Mouse (Mus musculus) c-Kit-negative CD71-positive TER-119-positive erythroid progenitor cells, embryonic 14.5 days (primary cell): ENCODE measurements around the gene Cyp3a13.
"Not testable (repeated sequence)": the region's sequence is repeated elsewhere in the genome, so short reads cannot be mapped to it uniquely, and the experiment has no call there.

ENCODE experiments used
- DNase-seq: peaks from one replicate; pipeline ENCODE4 v3.0.0-alpha.2; 2013; ENCODE audit warnings: low read depth, low spot score

Cyp3a13 gene

DNA sequence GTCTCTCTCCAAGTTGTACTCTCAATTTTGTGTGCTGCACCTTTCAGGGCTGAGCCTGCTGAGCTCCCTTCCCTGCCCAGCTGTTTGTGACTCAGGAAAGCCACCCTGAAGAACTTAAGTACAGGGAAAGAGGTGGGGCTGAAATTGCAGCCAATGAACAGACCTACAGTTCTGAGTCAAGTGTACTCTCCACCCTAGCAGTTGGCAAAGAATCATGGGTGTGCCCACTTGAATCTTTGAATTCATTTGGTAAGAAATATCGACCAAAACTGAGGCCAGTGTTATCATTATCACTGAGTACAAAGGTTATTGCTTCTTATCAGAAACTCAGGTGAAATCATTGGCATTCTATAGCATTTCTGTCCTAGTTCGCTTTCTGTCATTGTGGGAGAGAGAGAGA lies at the start of gene Cyp3a13:
TSS of gene Cyp3a13 (minus strand) at position 88 of the 400 bp plus-strand sequence.
- DNase-seq = no peak

DNA sequence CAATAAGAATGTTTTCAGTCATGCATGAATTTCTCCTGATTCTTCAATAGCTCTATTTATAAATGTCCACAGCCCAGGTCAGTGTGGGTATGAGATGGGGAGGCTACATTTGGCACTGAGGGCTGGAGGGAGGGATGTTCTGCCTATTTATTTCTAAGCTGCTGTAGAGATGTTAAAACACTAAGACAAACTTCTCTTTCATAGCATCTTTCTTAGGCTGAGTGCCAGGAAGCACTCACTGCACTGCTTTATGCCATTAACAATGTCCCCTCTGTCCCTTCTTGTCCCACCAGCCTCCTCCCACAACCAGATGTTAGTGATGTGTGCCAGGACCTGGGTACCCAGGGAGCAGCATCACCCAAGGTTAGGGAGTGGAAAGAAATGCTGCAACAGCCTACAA lies 45.1 kb upstream of the Cyp3a13 start:
- DNase-seq = no peak

DNA sequence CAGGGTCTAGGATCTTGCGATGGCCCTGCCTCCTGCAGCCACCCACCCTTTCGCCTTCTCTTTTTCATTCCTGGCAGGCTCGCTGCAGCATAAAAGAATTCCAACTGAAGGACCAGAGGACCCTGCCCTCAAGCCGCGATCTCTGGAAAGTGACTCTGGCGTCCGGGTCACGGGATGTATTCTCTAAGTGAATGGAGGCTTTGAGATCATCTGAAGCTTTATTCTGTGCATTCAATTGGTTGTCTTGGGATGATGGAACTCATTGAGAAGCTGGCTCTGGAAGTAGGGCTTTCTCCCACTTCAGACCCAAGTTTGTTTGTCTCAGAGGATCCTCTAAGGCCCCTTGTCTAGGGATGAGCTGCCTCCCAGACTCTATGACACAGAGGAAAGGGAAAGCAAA lies 41.5 kb upstream of the Cyp3a13 start, which contains the start of gene Gjc3:
TSS of gene Gjc3 (minus strand) at position 154 of the 400 bp plus-strand sequence.
- no peak for DNase-seq

DNA sequence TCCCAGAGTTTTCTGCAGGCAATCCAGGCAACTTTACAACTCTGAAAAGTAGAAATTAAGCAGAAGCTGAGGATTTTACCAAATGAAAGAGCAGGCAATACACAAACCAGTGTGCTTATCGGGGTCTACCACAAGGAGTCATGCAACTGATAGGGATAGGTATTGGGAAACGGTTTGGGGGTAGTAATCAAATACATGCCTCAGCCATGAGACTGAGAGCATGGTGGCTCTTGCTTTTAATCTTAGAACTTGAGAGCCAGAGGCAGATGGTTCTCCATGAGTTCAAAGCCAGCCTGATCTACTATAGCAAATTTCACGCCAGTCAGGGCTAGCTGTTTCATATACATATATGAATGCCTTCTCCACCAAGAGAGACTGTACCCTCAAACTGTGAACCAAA lies 35.0 kb upstream of the Cyp3a13 start:
- DNase-seq = no peak

DNA sequence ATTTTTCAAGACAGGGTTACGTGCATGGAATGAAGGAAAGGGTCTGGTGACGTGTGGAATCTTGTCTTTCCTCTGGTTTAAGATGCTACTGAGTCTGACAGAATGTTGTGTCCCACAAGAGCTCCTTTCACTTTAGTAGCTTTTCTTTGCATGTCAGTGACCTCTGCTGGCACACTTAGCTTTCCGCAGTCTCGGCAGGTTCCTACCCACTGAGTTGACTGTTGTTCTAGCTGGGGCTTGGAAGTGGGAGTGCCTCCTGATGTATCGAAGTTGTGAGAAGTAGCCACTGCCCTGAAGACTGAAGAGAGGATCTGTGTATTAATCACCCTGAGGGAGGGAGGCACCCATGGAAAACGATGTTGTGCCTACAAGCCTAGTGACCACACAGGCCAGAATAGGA lies 29.8 kb upstream of the Cyp3a13 start:
- DNase-seq = no peak

DNA sequence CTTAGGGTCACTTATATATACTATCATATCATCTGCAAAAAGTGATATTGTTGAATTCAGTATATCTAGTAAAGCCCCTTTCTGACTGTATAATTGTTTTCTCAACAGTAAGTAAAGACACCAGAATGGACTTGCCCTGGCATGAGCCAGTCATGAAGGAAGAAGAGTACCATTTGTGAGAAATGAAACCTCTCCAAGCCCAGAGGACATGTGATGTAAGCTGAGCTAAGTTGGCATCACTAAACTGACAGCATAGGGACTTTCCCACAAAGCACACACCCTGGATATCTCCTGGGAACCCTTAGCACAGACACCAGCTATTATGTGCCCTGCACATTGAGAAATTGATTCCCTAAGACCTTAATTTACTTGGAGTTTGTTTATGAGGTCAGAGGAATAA lies 25.9 kb upstream of the Cyp3a13 start:
- no peak for DNase-seq

DNA sequence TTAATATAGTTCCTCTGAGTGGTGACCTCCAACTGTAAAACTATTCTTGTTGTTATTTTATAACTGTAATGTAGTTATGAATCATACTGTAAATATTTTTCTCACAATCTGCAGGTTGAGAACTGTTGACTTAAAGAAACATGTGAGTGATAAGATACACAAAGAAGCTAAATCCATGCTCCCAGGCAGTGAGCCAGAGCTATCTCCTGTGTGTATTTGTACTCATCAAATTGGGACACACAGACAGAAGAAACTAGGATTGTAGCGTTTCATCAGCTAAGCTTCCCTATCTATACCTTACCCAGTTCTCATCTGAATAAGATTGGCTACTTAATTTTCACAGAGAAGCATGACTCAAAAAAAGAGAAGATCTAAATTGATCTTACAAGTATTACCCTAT lies 21.7 kb upstream of the Cyp3a13 start:
- DNase-seq = no peak

DNA sequence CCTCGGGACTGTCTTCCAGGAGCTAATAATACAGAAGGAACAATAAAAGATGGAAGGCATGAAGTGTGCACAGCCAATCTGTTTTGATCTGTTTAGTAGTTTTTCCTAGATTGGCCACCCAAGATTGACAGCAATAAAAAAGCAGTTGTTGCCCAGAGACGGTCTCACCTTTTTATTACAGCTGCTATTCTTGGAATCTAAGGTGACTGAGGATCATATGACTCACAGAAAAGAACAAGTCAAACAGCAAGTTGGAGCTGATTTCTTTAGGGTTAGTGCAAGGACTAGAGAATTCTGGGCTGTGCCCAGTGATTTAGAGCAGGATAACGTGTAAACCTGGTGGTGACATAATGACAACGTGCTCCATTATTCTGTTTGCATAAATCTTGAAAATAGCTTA lies 19.5 kb upstream of the Cyp3a13 start:
- no peak for DNase-seq

DNA sequence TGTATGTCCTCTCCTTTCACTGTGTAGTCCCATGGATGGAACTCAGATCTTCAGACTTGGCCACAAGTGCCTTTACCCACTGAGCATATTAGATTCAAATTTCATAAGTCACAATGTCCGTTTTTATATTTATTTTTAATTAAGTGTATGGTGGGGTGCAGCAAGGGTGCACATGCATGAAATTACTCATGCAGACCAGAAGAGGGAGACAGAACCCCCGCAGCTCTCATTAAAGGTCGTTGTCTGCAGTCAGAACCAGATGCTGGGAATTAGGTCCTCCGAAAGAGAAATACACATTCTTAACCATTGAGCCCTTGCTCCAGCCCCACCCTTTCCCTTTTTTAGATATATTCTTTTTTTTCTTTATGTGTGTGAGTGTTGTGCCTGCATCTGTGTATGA lies 15.8 kb upstream of the Cyp3a13 start:
- no peak for DNase-seq

DNA sequence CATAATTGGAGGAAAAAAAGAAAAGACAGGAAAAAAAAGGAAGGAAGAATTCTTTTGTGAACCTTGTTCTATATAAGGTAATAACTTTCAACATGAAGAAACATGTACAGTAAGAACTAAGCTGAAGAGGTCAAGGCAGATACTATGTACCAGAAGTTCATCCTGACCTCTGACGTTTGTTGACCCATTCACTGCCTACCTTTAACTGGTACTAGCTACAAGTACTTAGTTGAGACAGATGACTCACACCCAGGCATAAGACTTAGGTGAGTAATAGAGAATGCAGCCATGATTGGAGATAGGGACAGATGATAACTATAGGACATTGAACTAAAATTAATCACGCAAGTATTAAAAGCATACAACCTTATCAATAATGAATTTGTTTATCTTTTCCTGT lies 15.1 kb upstream of the Cyp3a13 start:
- DNase-seq = no peak

DNA sequence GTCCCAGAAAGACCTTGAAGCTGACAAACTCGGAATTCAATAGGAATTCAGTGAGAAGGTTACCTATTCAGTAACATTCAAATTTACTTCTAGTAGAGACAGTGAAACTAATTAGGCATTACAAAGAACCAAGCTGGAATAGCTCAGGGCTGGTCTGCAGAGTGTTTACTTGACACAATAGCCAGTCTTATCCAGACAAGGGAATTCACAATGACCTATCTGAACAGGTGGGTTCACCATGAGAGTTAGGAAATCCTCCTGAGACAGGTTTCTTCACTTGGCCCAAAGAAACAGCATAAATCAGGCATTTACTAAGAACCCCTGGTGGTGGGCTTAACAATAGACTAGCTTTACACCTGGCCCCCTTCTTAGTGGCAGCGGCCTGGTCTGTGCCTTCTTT lies 12.5 kb upstream of the Cyp3a13 start:
- not testable (repeated sequence) for DNase-seq

DNA sequence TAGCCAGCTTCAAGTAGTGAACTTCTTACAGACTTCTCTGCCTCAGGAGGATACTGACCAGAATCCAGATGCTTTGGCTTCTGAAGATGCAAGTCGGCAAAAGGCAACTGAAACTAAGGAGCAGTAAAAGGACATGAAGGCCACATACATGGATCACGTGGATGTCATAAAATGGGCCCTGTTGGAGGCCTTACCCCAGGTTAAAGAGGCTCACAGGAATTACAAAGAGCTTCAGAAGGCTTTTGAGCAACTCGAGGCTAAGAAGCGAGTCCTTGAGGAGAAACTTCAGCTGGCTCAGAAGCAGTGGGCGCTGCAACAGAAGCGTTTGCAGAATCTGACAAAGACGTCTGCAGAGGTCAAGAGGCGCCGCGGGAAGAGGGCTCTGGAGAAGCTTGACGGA lies 7.0 kb upstream of the Cyp3a13 start:
- DNase-seq = no peak

DNA sequence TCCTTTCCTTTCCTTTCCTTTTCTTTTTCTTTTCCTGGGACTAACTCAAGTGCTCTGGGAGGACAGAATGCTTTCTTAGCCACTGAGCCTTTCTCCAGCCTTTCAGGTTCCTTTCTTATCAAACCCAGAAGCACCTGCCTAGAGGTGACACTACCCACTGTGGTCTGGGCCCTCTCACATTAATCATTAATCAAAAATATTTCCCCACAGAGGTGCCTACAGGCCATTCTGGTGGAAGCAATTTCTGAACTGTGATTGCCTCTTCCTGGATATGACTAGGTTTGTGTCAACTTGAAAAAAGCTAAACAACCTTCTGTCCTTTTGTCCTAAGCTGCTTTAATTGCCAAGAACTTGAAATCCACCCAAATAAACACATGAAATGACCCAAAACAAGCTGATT lies 752 bp upstream of the Cyp3a13 start:
- DNase-seq = no peak

DNA sequence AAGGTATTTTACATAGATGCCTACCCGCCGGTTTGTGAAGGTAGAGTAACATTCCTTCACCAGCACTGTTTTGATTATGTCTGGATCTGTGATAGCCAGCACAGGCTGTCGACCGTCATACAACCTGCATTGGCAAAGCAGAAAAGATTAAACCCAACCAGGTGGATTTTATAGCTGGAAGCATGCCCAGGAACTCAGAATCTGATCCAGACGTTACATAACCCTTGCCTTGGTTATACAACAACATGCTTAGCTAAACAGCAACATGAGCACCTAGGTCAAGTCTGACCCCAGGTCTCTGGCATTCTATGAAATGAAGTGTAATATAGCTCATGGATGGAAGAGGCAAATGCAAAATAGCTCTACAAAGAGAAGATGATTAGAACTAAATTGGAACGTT lies 5.9 kb downstream of the Cyp3a13 start:
- DNase-seq = no peak

DNA sequence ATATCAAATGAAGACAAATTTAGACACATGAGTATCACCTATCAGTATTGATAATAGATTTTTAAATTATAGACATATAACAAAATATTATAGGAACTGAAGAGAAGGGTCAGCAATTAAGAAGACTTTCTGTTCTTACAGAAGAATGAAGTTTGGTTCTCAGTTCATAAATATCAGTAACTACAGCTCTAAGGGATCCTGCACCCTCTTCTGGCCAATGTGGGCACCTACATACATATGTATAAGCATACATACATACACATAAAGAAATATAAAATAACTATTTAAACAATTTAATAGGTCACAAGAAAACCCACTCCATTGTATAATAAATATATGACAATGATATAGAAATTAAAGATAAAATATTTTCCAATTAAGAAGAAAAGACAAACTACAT lies 6.9 kb downstream of the Cyp3a13 start:
- no peak for DNase-seq

DNA sequence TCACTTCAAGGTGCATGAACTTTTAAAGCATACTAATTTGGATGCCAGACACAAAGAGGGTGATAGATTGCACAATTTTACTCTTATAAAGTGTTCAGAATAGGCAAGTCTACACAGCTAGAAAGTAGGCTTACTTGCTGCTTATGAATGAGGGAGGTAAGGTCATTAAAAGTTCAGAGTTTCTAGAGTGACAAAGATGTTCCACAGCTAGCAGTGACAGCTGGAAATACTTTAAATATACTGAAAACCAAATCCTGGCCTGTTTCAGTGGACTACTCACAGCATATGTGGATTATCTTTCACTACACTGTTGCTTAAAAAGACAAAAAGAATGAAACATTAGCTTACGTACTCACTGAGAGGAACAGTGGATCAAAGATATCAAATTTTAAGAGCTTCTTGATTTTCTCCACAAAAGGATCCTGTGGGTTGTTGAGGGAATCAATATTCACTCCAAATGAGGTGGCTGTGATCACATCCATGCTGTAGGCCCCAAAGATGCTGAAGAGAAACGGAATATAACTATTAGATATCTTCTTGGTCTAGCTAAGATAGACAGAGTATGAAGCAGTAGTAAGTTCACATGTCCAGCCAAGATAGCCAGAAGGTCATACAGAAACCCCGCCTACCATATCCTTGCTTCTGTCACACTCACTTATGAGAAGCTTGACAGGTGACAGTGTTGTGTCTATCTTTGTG lies 11.7 kb downstream of the Cyp3a13 start:
- no peak for DNase-seq

DNA sequence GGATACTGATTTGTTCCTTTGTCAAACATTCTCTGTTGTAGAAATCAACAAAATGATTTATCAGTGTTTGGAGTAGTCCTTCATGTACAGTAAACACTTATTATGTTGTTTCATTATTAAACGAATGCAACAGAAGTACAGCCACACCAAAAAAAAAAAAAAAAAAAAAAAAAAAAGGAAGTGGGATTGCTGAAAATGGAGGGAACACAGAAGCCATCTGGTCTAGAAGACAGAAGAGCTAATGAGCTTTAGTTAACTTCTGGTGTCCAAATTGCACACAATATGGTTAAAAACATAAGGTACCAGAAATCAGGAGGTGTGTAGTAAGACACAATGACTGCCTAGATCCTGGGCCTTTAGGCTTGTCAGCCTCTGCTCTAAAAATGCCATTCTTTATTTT lies 23.6 kb downstream of the Cyp3a13 start:
- no peak for DNase-seq

DNA sequence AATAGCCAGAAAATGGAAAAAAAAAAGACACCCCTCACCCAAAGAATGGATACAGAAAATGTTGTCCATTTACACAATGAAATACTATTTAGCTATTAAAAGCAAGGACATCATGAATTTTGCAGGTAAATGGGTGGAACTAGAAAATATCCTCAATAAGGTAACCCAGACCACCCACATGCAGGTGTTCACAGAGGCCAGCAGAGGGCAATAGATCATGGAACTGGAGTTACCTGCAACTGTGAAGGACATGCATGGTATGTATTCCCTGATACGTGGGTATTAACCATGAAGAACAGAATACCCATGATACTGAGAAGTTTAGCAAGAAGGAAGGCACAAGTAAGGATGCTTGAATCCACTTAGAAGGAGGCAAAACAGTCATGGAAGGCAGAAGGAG lies 28.5 kb downstream of the Cyp3a13 start:
- DNase-seq = no peak

DNA sequence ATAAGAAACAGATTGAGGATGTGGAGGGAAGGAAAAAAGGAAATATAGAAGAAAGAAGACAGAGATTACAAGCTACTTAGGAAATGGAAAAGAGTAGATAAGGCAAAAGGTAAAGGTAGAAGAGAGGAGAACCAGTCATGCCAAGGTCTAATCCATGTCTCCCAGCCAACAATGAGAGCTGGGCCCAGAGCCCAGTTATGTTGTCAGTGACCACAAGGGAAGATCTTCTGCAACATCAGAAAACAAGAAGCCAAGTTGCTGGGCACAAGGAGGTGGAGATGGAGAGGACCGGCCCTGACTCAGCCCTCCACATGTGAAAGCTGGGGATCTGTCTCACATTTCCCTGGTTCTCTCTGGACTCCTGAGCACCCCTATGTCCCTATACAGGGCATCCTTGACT lies 33.8 kb downstream of the Cyp3a13 start:
- DNase-seq = no peak

DNA sequence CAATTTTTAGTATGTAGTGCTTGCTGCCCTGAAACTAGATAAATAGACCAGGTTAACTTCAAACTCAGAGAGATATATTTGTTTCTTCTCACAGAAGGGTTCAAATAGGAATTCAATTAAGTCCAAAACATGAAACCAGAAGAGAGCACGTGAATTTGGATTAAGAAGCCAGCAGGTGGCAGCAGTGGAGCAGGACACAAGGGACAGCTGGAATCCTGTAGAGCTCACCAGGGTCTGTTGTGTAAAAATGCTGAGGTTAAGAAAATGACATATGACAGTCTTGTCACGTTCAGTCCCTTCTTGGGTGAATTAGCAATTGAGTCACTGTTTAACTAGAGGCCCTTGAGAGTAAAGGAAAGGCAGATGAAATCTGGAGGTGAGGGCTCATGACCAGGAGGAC lies 35.5 kb downstream of the Cyp3a13 start:
- no peak for DNase-seq

DNA sequence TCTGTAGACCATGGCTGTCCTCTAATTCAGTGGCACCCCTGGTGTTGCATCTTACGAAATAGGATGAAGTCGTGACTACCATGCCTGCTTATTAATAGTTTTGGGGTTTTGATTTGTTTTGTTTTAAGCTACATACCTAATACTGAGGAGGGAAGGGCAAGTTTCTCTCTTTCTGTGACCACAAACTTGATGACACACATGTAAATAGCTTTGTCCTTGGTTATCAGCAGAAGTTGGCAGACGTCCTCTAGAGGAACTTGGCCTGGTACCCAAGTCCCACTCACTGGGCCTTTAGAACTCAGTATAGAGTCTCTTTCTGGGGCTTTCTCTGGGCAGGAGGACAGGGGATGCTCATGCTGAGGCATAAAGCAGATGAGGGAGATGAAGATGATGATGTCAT lies 38.1 kb downstream of the Cyp3a13 start:
- no peak for DNase-seq

DNA sequence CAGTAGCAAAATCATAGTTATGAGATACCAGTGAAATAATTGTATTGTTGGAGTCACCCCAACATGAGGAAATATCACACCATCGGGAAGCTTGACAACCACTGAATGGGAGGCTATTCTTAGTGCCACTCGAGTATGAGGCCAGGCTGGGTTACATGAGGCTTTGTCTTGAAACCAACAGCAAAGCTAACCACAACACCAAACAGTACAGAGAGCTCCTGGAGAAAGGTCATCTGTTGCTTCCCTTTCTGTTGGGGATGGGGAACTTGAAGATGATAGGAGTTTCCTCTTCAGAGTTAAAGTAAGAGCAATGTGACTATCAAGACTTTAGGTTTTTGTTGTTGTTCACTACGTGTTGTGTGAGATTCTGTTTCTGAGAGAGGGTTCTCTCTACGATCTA lies 38.5 kb downstream of the Cyp3a13 start:
- no peak for DNase-seq

DNA sequence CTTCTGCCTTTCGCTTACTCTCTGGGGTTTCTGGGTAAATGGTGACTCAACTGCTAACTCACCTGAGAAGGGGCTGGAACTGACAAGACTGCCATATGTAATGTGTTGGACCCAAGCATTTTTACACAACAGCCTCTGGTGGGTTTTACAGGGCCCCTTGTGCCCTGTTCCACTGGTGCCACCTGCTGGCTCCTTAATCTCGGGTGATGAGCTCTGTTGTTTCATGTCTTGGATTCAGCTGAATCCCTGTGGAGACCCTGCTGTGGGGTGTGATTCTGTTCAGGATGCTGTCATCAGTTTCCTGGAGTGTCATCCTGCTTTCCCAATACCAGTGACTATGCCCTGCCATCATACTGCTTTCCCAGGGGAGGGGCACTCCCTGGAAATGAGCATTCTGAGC lies 43.6 kb downstream of the Cyp3a13 start:
- no peak for DNase-seq

DNA sequence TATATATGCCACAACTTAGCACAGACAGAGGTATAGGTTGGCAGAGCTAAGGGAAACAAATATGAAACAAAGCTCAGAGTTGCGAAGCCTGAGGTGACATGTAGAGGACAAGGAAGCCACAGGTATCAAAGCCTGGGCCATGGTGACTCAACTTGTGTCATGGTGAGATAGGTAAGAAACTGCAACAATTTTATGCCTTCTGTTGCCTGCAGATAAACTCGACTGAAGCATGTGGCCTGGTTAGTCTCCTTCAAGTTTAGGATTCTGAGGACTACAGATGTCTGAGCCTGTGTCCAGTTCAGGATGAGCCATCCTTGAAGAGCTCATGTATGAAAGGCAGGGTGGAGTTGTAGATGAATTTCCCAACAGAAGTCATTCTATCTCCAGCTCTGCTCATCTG lies 46.4 kb downstream of the Cyp3a13 start:
- no peak for DNase-seq
